Mouse (Mus musculus) C2C12 (cell line): Measurements from ENCODE around the gene Ppp1r14b. TPM values are rescaled to one million over a fixed set of nuclear protein-coding genes. Genes with fewer than 3 reads are reported as not detected.

Source experiments
- H3K27me3 ChIP-seq: one replicate; pipeline ENCODE4 v1.6.1; 2011; ENCODE audit not compliant: control insufficient read depth, insufficient read depth, insufficient read length
- H3K36me3 ChIP-seq: one replicate; pipeline ENCODE4 v1.6.1; 2011; ENCODE audit not compliant: control insufficient read depth, insufficient read depth
- H3K4me3 ChIP-seq: one replicate; pipeline ENCODE4 v1.5.1; 2011; ENCODE audit warnings: mild to moderate bottlenecking, control low read depth; ENCODE audit not compliant: poor library complexity, insufficient read depth, severe bottlenecking
- H3K79me2 ChIP-seq: one replicate; pipeline ENCODE4 v1.6.1; 2011; ENCODE audit not compliant: control insufficient read depth, insufficient read depth
- H3K79me3 ChIP-seq: one replicate; pipeline ENCODE4 v1.6.1; 2011; ENCODE audit warnings: low read depth, control low read depth
- H3ac ChIP-seq: one replicate; pipeline ENCODE3; 2011; ENCODE audit warnings: low read depth; ENCODE audit not compliant: control insufficient read depth, insufficient read length
- CEBPB ChIP-seq: IDR thresholded peaks from one replicate; pipeline ENCODE4 v1.6.1; 2011; ENCODE audit warnings: low read depth, mild to moderate bottlenecking, control low read depth, moderate library complexity
- CTCF ChIP-seq: IDR thresholded peaks from one replicate; pipeline ENCODE4 v1.5.1; 2011; ENCODE audit not compliant: control insufficient read depth, insufficient read depth, insufficient read length
- FOSL1 ChIP-seq: IDR thresholded peaks from one replicate; pipeline ENCODE4 v1.8.0; 2011; ENCODE audit warnings: mild to moderate bottlenecking, low read length; ENCODE audit not compliant: poor library complexity, insufficient read depth, severe bottlenecking
- MAX ChIP-seq: IDR thresholded peaks from one replicate; pipeline ENCODE4 v1.6.1; 2011; ENCODE audit warnings: mild to moderate bottlenecking, control low read depth
- MYOD1 ChIP-seq: IDR thresholded peaks from one replicate; pipeline ENCODE4 v1.6.1; 2011; ENCODE audit warnings: low read depth; ENCODE audit not compliant: control insufficient read depth, insufficient read length
- MYOG ChIP-seq: IDR thresholded peaks from one replicate; pipeline ENCODE4 v1.6.1; 2011; ENCODE audit not compliant: control insufficient read depth, insufficient read length; ENCODE audit errors: extremely low read depth
- USF1 ChIP-seq: IDR thresholded peaks from one replicate; pipeline ENCODE4 v1.6.1; 2011; ENCODE audit warnings: low read depth, mild to moderate bottlenecking, control low read depth, moderate library complexity
- polyA plus RNA-seq: library from polyadenylated mRNA; unstranded; fragments of >200 nt; fragmentation: generic; extraction: Trizol; gene quantifications from one replicate; pipeline ENCODE4 v1.2.1, GENCODE M21; 2012; ENCODE audit warnings: missing spikeins

The Ppp1r14b gene
- polyA plus RNA-seq, 1 experiment = 1,811 TPM

GRCm38 (mm10) chr19:6931002-6931401 lies 43.8 kb upstream of the Ppp1r14b start:
- Histone ChIP-seq H3K4me3 (no peak overlapping the region), H3K79me3 (no peaks in the 10 kb centered on the region), H3K36me3 (no peaks in the 10 kb centered on the region), H3K79me2 (no peaks in the 10 kb centered on the region), H3K27me3 (peaks cover 28% of the 10 kb centered on the region), H3ac (no peak overlapping the region)
- no peak for TF ChIP-seq CEBPB
- TF ChIP-seq CTCF = no peak
- TF ChIP-seq MYOG = no peak

- Histone ChIP-seq H3K27me3 (peaks cover 26% of the 10 kb centered on the region), H3K4me3 (no peak overlapping the region)
Measured at GRCm38 (mm10) chr19:6932018-6932417, 42.8 kb upstream of the Ppp1r14b start.

GRCm38 (mm10) chr19:6933102-6933435 lies 41.7 kb upstream of the Ppp1r14b start:
- TF ChIP-seq MYOD1 = no peak
- TF ChIP-seq FOSL1 = no peak
- no peak for TF ChIP-seq MAX
- TF ChIP-seq CTCF = no peak
- TF ChIP-seq MYOG = no peak
- TF ChIP-seq USF1 = no peak
- TF ChIP-seq CEBPB = no peak

More at GRCm38 (mm10) chr19:6932018-6932417, 42.8 kb upstream of the Ppp1r14b start:
- no peak overlapping the region for H3ac ChIP-seq
- no peaks in the 10 kb centered on the region for H3K79me2 ChIP-seq
- no peaks in the 10 kb centered on the region for H3K79me3 ChIP-seq
- TF ChIP-seq CEBPB (no peak), MYOD1 (no peak), FOSL1 (no peak), MYOG (no peak), MAX (no peak), USF1 (no peak), CTCF (no peak)
- H3K36me3 ChIP-seq = no peaks in the 10 kb centered on the region

GRCm38 (mm10) chr19:6933436-6934194 lies 41.2 kb upstream of the Ppp1r14b start:
- Histone ChIP-seq H3K36me3 (no peaks in the 10 kb centered on the region), H3K4me3 (no peak overlapping the region), H3K79me3 (no peaks in the 10 kb centered on the region), H3K27me3 (peaks cover 18% of the 10 kb centered on the region), H3K79me2 (no peaks in the 10 kb centered on the region), H3ac (peak overlapping the region; percentile 8)
- TF ChIP-seq USF1 (no peak), CTCF (no peak), CEBPB (no peak), MYOD1 (no peak), MAX (no peak), FOSL1 (no peak), MYOG (no peak)

More at GRCm38 (mm10) chr19:6933102-6933435, 41.7 kb upstream of the Ppp1r14b start:
- Histone ChIP-seq H3K79me2 (no peaks in the 10 kb centered on the region), H3K27me3 (peaks cover 18% of the 10 kb centered on the region), H3K36me3 (no peaks in the 10 kb centered on the region), H3K4me3 (no peak overlapping the region), H3K79me3 (no peaks in the 10 kb centered on the region), H3ac (no peak overlapping the region)

- H3K4me3 ChIP-seq = no peak within 1 kb of the TSS
- H3K36me3 ChIP-seq = no peaks in the 10 kb centered on the region
- TF ChIP-seq MAX (no peak), MYOG (no peak), MYOD1 (no peak), CTCF (no peak), USF1 (no peak)
- H3ac ChIP-seq = peak within 1 kb of the TSS; percentile 8
- H3K79me2 ChIP-seq = no peaks in the 10 kb centered on the region
- H3K79me3 ChIP-seq = no peaks in the 10 kb centered on the region
- peaks cover 18% of the 10 kb centered on the region for H3K27me3 ChIP-seq
Measured at GRCm38 (mm10) chr19:6934195-6934977, 40.4 kb upstream of the Ppp1r14b start, which contains the start of gene Kcnk4. Gene Kcnk4 (minus strand): TSS chr19:6934515.
